Comparison of ENCODE assay signal across 20 mouse cellular contexts in genomic region chr7:112482572-112482971, GRCm38 (mm10). TPM values are rescaled to one million over a fixed set of nuclear protein-coding genes. Genes with fewer than 3 reads are reported as not detected.
DNase-seq lines count a peak whose midpoint lies in the region; ATAC-seq and TF ChIP-seq lines count a peak whose summit lies in the region.
"Had no signal": no experiment of that assay in that cellular context is flagged by ENCODE, and none has a peak within 500 bp of the region (broad histone marks: within the 10 kb centered on the region; RNA-seq: fewer than 3 reads in every experiment).

No protein-coding gene starts in this region.

- no peaks in the 10 kb centered on the region for H3K27me3 ChIP-seq in heart, embryonic 13.5 days (replicated peaks)
- no peaks in the 10 kb centered on the region for H3K27me3 ChIP-seq in cerebellum, adult 2 months (ENCODE audit: control insufficient read depth, insufficient read depth, low read length)
- H3K27me3 ChIP-seq: liver, embryonic 12.5 days; lung, embryonic 15.5 days; neural tube, embryonic 13.5 days had no signal

- no peak for DNase-seq in heart, adult 11 months
- DNase-seq in cerebellum, adult 2 months, result peak; percentile 46 to 73
- DNase-seq in cerebellum, postnatal 10 days, result peak; percentile 35 to 38
- no peak for DNase-seq in spleen, postnatal 4 days (ENCODE audit: low spot score in 2 of 2)
- DNase-seq in frontal cortex, postnatal 14 days (ENCODE audit: low spot score in 2 of 2), result no peak
- DNase-seq: adrenal gland, postnatal 10 days; forebrain, postnatal 0 days; gastrocnemius, postnatal 10 days; kidney, adult 11 months; right cerebral cortex, postnatal 4 days; thymus, adult 18-20 months had no signal

- H3K4me1 ChIP-seq in heart, embryonic 13.5 days, result peaks cover 44% of the 10 kb centered on the region
- peaks cover 12% of the 10 kb centered on the region for H3K4me1 ChIP-seq in cerebellum, adult 2 months (ENCODE audit: control insufficient read depth, insufficient read depth, low read length)
- peaks cover 11% of the 10 kb centered on the region for H3K4me1 ChIP-seq in embryonic fibroblast, embryonic 13.5 days (ENCODE audit: control insufficient read depth, insufficient read depth, low read length)
- H3K4me1 ChIP-seq: megakaryocyte, embryonic 14.5 days had no signal

- no peak for TF ChIP-seq POLR2A in cerebellum, adult 2 months (IDR thresholded peaks at IDR 0.05; ENCODE audit: borderline replicate concordance, insufficient read depth, low read length)
- no peak for TF ChIP-seq POLR2A in embryonic fibroblast, embryonic 13.5 days (IDR thresholded peaks at IDR 0.05; ENCODE audit: low read depth, low read length)

- peak overlapping the region; percentile 45; the same call in 1 of the 2 replicates for H3K27ac ChIP-seq in heart, embryonic 13.5 days (replicated peaks)
- no peak overlapping the region for H3K27ac ChIP-seq in cerebellum, adult 2 months (ENCODE audit: insufficient read depth, low read length)
- H3K27ac ChIP-seq in embryonic fibroblast, embryonic 13.5 days (ENCODE audit: insufficient read depth, low read length), result peak overlapping the region; percentile 3; the same call in 1 of the 2 replicates
- H3K27ac ChIP-seq: hindbrain, embryonic 14.5 days; liver, embryonic 12.5 days; lung, embryonic 15.5 days had no signal

- H3K36me3 ChIP-seq in heart, embryonic 13.5 days, result peaks cover 12% of the 10 kb centered on the region; the same call in 1 of the 2 replicates
- H3K36me3 ChIP-seq: liver, embryonic 12.5 days; lung, embryonic 15.5 days; neural tube, embryonic 13.5 days had no signal

- no peak for ATAC-seq in heart, embryonic 13.5 days (ENCODE audit: extremely low read depth, insufficient number of reproducible peaks, low FRiP score, low TSS enrichment)
- ATAC-seq: CD4-positive, CD25-positive, alpha-beta regulatory T cell, adult 4 months; forebrain, postnatal 0 days; liver, embryonic 12.5 days had no signal

- TF ChIP-seq CTCF in cerebellum, adult 2 months (IDR thresholded peaks at IDR 0.05; ENCODE audit: borderline replicate concordance, insufficient read depth, low read depth, low read length), result no peak
- TF ChIP-seq CTCF in embryonic fibroblast, embryonic 13.5 days (IDR thresholded peaks at IDR 0.05; ENCODE audit: borderline replicate concordance, insufficient read depth, low read length), result no peak

- no peak overlapping the region for H3K4me3 ChIP-seq in heart, embryonic 13.5 days
- no peak overlapping the region for H3K4me3 ChIP-seq in cerebellum, adult 2 months (replicated peaks; ENCODE audit: insufficient read depth, low read depth, low read length)
- no peak overlapping the region for H3K4me3 ChIP-seq in embryonic fibroblast, embryonic 13.5 days (ENCODE audit: insufficient read depth, low read length)
- H3K4me3 ChIP-seq: liver, embryonic 12.5 days; lung, embryonic 15.5 days; megakaryocyte, embryonic 14.5 days; neural tube, embryonic 13.5 days had no signal

- 87% methylated on average over 7 of the region's 7 CpGs for WGBS in heart, embryonic 13.5 days
- WGBS in cerebellum, adult 2 months, result 30% methylated on average over 7 of the region's 7 CpGs

- H3K9me3 ChIP-seq in heart, embryonic 13.5 days, result no peaks in the 10 kb centered on the region
- H3K9me3 ChIP-seq: liver, embryonic 12.5 days; lung, embryonic 15.5 days; neural tube, embryonic 13.5 days had no signal

- H3K9ac ChIP-seq in heart, embryonic 13.5 days, result no peak overlapping the region
- H3K9ac ChIP-seq: forebrain, postnatal 0 days; liver, embryonic 12.5 days; lung, embryonic 15.5 days; neural tube, embryonic 13.5 days had no signal

- H3K4me2 ChIP-seq in heart, embryonic 13.5 days, result no peak overlapping the region
- H3K4me2 ChIP-seq: heart, embryonic 11.5 days; hindbrain, embryonic 14.5 days; liver, embryonic 12.5 days; lung, embryonic 15.5 days; neural tube, embryonic 13.5 days had no signal

RNA-seq across cellular contexts. Expression of gene Parva, which starts 55.3 kb away (rescaled TPM):
- polyA plus RNA-seq in heart, embryonic 13.5 days (2015; fragmentation: Nextera tagmentation; extraction: Ambion mirVana), result 81.5 and 83.7 TPM in 2 replicates
- 64.4 and 67.5 TPM in 2 replicates for polyA plus RNA-seq in cerebellum, adult 2 months (2012; rRNA removed)
- 230 and 242 TPM in 2 replicates for polyA plus RNA-seq in embryonic fibroblast, embryonic 13.5 days (2011; ENCODE audit: insufficient read length, low read depth, missing spikeins)
- polyA plus RNA-seq: CD4-positive, CD25-positive, alpha-beta regulatory T cell, adult 4 months had no signal

Comparison
In these comparisons a context has a peak if more than half of its experiments do, and no peak if none do; other contexts are left out.
1. DNase-seq: peak in cerebellum, adult 2 months (2 of 2) and cerebellum, postnatal 10 days (2 of 2); none in heart, adult 11 months (single experiment), spleen, postnatal 4 days (0 of 2) and frontal cortex, postnatal 14 days (0 of 2).